Mouse (Mus musculus) cerebellum, adult 2 months (tissue): ENCODE measurements around the gene Trappc3l. TPM values are rescaled to one million over a fixed set of nuclear protein-coding genes. Genes with fewer than 3 reads are reported as not detected.

Experiments
- DNase-seq, 2 experiments: peaks; one replicate each; pipeline ENCODE4 v3.0.0; 2021
- H3K27ac ChIP-seq: fragments of 200-500 bp; 2 replicates; pipeline ENCODE4 v1.5.1; 2012; ENCODE audit warnings: low read length, control low read depth, inconsistent platforms; ENCODE audit not compliant: insufficient read depth
- H3K27me3 ChIP-seq: fragments of 200-500 bp; 2 replicates; pipeline ENCODE4 v1.6.1; 2012; ENCODE audit warnings: inconsistent platforms, mild to moderate bottlenecking, low read length, moderate library complexity; ENCODE audit not compliant: control insufficient read depth, insufficient read depth
- H3K4me1 ChIP-seq: fragments of 200-500 bp; 2 replicates; pipeline ENCODE4 v1.6.1; 2011; ENCODE audit warnings: low read length; ENCODE audit not compliant: control insufficient read depth, insufficient read depth
- H3K4me3 ChIP-seq: fragments of 200-500 bp; replicated peaks from 2 replicates; pipeline ENCODE3; 2011; ENCODE audit warnings: mild to moderate bottlenecking, low read depth, low read length, control low read depth; ENCODE audit not compliant: insufficient read depth
- CTCF ChIP-seq: fragments of 200-500 bp; IDR thresholded peaks from 2 replicates; pipeline ENCODE4 v1.5.1; 2011; ENCODE audit warnings: low read depth, mild to moderate bottlenecking, control low read depth, low read length, moderate library complexity, borderline replicate concordance; ENCODE audit not compliant: insufficient read depth
- POLR2A ChIP-seq: fragments of 200-500 bp; IDR thresholded peaks from 2 replicates; pipeline ENCODE4 v1.6.1; 2011; ENCODE audit warnings: low read length, control low read depth, borderline replicate concordance; ENCODE audit not compliant: insufficient read depth
- WGBS: fragments of 180-500 bp; shearing (Covaris S2); methylation state at CpG from one replicate; pipeline ENCODE4 v1.1.7; 2018; 5-methylcytosine and 5-hydroxymethylcytosine counted together
- polyA plus RNA-seq: library from polyadenylated mRNA; depleted of rRNA; stranded (reverse); fragments of >200 nt; gene quantifications from 2 replicates; pipeline ENCODE4 v1.2.3, GENCODE M21; 2012

Gene Trappc3l
- polyA plus RNA-seq, 1 experiment: not detected

DNA sequence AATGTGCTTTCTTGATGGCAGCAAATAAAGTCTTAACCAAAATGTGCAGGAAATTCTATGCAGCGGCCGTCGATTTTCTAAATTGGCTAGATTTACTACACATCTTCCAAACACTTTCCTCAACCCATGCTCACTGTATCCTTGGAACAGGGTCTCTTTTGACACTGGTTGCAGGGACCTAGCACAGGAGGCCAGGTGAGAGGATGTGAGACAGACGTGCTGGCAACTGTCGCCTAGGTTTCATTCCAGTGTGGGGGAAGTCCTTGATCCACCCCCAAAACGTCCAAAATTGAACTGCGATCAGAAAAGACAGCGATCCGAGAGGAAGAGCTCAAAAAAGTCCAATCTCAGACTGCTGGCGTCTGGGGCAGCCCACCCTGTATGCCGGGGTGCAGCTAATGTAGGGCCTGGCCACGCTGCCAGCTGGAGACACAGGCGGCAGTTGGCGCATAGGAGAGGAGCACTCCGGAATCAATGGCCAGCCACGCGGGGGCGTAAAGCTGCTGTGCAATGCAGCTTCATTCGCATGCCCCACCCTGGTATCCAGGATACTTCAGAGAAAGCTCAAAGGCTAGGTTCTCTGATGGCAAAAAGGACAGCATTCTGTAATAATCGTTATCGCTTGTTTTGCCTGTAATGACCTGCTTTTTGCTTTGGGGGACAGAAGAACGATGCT lies 3.6 kb upstream of the Trappc3l start:
- Histone ChIP-seq H3K4me1 (no peaks in the 10 kb centered on the region; the same call in 1 of the 2 replicates), H3K27me3 (no peaks in the 10 kb centered on the region), H3K4me3 (peak overlapping the region; percentile 19), H3K27ac (no peak overlapping the region)
- peak; percentile 56 to 58 for DNase-seq
- WGBS: 17% methylated on average over 22 of the region's 22 CpGs
- TF ChIP-seq CTCF (peak; percentile 51; the same call in 1 of the 2 replicates), POLR2A (no peak)

DNA sequence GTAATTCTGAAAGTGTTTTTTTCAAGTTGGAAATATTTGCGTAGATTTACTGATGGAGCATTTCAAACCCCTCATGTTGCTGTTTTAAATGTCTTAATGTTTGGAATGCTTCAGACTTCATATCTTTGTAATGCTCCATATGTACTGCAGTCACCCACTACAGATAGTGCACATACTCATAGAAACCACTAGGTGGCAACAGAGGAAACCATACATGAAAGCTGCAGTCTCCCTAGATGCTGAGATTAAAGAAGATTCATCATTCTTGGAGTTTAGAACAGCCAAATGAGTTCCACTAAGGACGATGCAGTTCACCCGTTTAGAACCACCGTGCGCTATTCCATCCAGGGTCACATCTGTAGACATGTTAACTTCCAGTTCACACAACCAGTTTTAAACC lies 810 bp upstream of the Trappc3l start:
- WGBS: 11% methylated on average over 5 of the region's 5 CpGs
- H3K4me3 ChIP-seq: no peak overlapping the region
- H3K27me3 ChIP-seq: no peaks in the 10 kb centered on the region
- peak in 1 of 2 experiments; percentile 42 for DNase-seq
- no peaks in the 10 kb centered on the region; the same call in 1 of the 2 replicates for H3K4me1 ChIP-seq
- TF ChIP-seq POLR2A (no peak), CTCF (peak; percentile 31; the same call in 1 of the 2 replicates)
- H3K27ac ChIP-seq: no peak overlapping the region

DNA sequence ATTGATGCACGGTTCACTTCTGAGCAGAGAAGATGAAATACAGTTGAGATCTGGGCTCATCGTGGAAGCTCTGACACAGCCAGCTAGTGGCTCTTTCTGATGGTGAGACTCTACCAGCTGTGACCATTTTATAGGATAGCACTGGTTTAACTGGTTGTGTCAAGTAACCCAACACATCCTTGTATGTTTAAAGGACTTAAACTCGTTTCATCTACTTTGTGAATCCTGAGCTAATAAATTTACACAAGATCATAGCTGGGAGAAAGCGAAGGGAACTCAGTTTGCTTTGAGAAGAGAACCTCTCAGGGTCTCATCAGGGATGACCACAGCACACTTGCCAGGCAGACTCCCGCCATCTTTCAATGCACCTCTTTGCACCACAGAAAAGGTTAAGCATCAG lies 6.8 kb downstream of the Trappc3l start, which contains the start of gene Calhm4:
Gene Calhm4 (minus strand): TSS at position 101 of the 400 bp plus-strand sequence.
- Histone ChIP-seq H3K27me3 (no peaks in the 10 kb centered on the region), H3K4me1 (no peaks in the 10 kb centered on the region), H3K4me3 (no peak within 1 kb of the TSS), H3K27ac (no peak within 1 kb of the TSS)
- DNase-seq: no peak
- TF ChIP-seq CTCF (no peak), POLR2A (no peak)
- WGBS: 88% methylated on average over 5 of the region's 5 CpGs

DNA sequence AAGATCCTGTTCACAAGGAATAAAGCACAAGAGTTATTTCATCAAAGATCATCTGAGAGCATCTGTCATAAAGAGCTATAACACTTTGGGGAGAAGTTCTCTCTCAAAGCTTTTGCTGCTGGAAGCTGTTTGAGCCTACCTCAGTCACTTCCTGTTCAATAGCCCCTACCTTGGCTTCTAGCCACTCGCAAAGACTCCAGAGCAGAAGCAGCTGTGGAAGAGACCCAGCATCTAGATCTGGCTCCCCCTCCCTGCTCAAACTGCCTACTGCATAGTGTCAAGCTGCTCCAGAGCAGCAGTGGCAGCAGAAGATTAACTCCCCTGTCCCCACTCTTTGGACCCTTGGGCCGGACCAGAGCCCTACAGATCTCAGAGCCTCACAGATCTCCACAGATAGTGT lies 16.6 kb downstream of the Trappc3l start:
- DNase-seq: no peak
- Histone ChIP-seq H3K27ac (no peak overlapping the region), H3K27me3 (no peaks in the 10 kb centered on the region), H3K4me3 (no peak overlapping the region), H3K4me1 (no peaks in the 10 kb centered on the region)
- no peak for TF ChIP-seq CTCF
- TF ChIP-seq POLR2A: no peak
- WGBS: 87% methylated on average over 2 of the region's 2 CpGs

DNA sequence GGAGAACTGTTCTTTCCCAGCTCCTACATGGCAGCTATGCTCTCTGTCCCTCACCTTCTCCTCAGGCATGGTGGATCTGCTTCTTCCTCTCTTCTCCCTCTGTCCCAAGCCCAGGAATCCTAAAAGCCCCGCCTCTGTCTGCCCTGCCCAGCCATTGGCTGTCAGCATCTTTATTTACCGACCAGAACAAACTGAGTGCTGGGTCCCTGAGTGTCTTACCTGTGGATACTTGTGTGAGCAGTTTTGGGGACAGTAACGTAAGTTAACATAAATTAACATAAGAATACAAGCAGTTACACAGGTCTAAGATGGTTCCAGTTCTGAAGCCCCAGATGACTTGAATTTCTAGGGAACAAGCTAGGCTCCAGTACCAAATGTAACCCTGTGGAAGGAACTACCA lies 29.2 kb downstream of the Trappc3l start:
- Histone ChIP-seq H3K4me3 (no peak overlapping the region), H3K27me3 (no peaks in the 10 kb centered on the region), H3K4me1 (no peaks in the 10 kb centered on the region), H3K27ac (no peak overlapping the region)
- WGBS: 57% methylated on average over 3 of the region's 3 CpGs
- no peak for DNase-seq
- TF ChIP-seq POLR2A (no peak), CTCF (no peak)

DNA sequence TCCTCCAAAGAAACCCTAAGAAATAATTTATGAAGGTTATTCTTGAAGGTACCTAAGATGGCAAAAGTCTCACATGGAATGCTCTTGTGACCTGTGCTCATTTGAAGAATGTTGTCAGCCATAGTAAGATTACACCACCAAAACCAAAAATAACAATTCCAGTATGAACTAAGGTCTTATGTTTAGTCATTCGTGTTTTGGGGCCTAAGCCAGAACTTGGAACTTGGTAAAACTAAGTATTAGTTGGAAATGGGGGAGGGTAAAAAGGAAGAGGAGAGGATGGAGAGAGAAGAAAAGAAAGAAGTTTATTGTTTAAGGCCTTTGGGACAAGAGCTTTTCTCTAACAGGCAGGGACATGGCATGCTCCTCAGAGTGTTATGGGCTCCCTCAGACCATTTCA lies 32.2 kb downstream of the Trappc3l start:
- DNase-seq: no peak
- Histone ChIP-seq H3K27ac (no peak overlapping the region), H3K27me3 (no peaks in the 10 kb centered on the region), H3K4me1 (no peaks in the 10 kb centered on the region), H3K4me3 (no peak overlapping the region)
- TF ChIP-seq CTCF: no peak
- no peak for TF ChIP-seq POLR2A
- 53% methylated on average over 1 of the region's 1 CpGs for WGBS

DNA sequence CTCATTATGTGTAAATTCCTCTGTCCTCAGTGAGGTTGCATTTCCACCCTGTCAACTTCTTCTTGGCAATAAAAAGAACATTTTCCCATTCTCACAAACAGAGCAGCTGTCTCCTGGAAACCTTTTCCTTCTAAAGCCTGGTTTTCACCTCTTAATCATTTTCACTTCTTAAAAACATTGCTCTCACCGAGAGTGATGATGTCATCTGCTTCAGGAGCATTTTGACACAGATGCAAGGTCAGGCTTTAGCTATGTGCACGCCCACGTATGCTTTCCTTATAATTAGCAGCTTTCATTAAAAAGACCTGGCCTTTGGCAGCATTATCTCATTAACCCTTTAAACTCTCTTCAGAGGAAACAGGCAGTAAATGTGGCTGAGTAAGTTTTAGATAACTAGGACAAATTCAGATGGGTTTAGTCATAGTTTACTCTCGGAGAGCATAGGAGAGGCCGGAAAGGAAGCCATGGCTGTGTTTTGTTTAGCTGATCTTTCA lies 33.6 kb downstream of the Trappc3l start:
- no peaks in the 10 kb centered on the region for H3K27me3 ChIP-seq
- TF ChIP-seq POLR2A: no peak
- TF ChIP-seq CTCF: no peak
- H3K4me1 ChIP-seq: no peaks in the 10 kb centered on the region
- no peak overlapping the region for H3K4me3 ChIP-seq
- DNase-seq: no peak
- 57% methylated on average over 5 of the region's 5 CpGs for WGBS
- H3K27ac ChIP-seq: no peak overlapping the region

DNA sequence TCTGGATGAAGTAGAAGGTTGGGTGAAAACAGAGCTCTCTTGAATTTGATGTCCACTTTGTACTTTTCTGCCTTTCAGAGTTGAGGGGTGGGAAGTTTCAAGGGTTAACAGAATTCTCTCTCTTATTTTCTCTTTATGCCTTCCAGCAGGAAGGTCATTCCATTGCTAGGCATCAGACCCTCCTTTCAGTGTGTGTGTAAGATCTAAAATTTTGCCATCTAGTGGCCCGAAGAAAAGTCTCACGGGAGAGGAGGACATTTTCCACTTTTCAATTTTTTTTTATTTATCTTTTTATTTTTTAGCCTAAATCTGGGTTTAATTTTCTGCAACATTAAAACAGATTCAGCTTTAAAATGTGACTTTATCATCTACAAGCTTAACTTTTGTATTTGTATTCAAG lies 34.3 kb downstream of the Trappc3l start:
- no peak for DNase-seq
- WGBS: 67% methylated on average over 2 of the region's 2 CpGs
- H3K4me3 ChIP-seq: no peak overlapping the region
- no peaks in the 10 kb centered on the region for H3K4me1 ChIP-seq
- no peak for TF ChIP-seq POLR2A
- no peak for TF ChIP-seq CTCF
- no peak overlapping the region for H3K27ac ChIP-seq
- H3K27me3 ChIP-seq: no peaks in the 10 kb centered on the region
